Mouse (Mus musculus): ENCODE measurements around the gene Hmx2. TPM values are rescaled to one million over a fixed set of nuclear protein-coding genes. Genes with fewer than 3 reads are reported as not detected.

Hmx2 gene
- not detected in 2 replicates for polyA plus RNA-seq (2015; fragmentation: Nextera tagmentation; extraction: Ambion mirVana)

DNA sequence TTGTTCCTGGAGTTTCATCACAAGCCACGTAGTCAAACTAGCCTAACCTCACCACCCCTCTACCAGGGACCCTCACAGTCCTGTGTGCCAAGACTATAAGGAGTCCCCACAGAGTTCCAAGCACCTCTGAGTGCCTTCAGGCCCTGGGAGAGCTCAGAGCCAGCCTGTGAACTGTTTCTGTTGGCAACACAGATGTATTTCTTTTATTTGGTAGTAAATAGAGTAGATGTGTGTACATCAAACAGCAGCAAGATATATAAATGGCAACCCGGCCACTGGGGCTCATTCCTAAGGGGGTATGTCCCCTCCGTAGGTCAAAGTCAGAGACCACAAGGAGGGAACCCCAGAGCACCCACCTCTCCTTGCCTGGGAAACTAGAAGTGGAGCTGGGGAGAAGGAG lies at the start of gene Hmx2:
Hmx2 (plus strand) TSS at position 301 of the 400 bp plus-strand sequence.
- H3K9ac ChIP-seq = no peak within 1 kb of the TSS
- peaks cover 98% of the 10 kb centered on the region for H3K27me3 ChIP-seq
- 4% methylated on average over 3 of the region's 3 CpGs for WGBS
- H3K36me3 ChIP-seq = no peaks in the 10 kb centered on the region
- H3K9me3 ChIP-seq = no peaks in the 10 kb centered on the region
- H3K4me1 ChIP-seq = peaks cover 13% of the 10 kb centered on the region
- ATAC-seq (ENCODE audit: low FRiP score, low read depth) = no peak
- H3K27ac ChIP-seq = no peak within 1 kb of the TSS
- H3K4me3 ChIP-seq = no peak within 1 kb of the TSS
- no peak within 1 kb of the TSS for H3K4me2 ChIP-seq (replicated peaks)

DNA sequence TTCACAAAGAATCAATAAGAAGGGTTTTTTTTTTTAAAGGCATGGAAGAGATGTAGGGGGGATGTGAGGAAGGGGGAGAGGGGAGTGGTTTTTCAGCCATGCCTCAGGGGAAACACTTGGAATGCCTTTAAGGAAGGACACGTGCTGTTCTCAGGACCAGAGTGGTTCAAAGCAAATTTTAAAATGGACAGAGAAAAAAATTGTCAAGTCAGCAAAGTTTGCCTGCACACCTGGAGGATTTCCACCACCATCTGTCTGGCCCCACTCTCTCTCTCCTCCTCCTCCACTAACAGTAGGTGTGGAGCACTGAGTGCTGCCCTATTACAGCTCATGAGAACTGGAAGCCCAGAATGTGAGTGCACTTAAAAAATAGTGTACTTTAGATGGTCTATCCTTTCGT lies 44.8 kb upstream of the Hmx2 start:
- Histone ChIP-seq H3K27ac (no peak overlapping the region), H3K27me3 (no peaks in the 10 kb centered on the region), H3K4me3 (no peak overlapping the region), H3K36me3 (no peaks in the 10 kb centered on the region), H3K4me2 (replicated peaks) (no peak overlapping the region), H3K9me3 (no peaks in the 10 kb centered on the region), H3K4me1 (no peaks in the 10 kb centered on the region), H3K9ac (no peak overlapping the region)
- 71% methylated on average over 2 of the region's 2 CpGs for WGBS
- ATAC-seq (ENCODE audit: low FRiP score, low read depth) = no peak

DNA sequence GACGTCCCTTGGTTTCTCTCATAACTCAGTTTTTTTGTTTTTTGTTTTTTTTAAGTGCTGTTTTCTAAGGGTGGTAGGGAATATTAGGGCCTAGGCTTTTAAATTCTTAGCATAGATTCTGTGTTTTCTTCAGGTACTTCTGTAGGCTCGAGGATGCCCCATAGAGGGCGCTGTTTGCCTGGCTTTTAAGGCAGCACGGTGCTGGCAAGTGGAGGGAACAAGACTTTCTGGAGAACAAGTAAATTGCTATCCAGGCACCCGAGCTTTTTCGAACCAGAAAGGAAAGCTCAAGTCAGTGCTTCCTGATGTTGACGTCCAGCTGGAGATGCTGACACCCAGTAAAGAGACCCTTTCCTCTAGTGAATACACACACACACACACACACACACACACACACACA lies 8.6 kb upstream of the Hmx2 start:
- H3K4me3 ChIP-seq = no peak overlapping the region
- H3K27me3 ChIP-seq = peaks cover 92% of the 10 kb centered on the region
- H3K36me3 ChIP-seq = no peaks in the 10 kb centered on the region
- no peak overlapping the region for H3K4me2 ChIP-seq (replicated peaks)
- ATAC-seq (ENCODE audit: low FRiP score, low read depth) = peak; percentile 70; the same call in 1 of the 2 replicates
- no peak overlapping the region for H3K27ac ChIP-seq
- WGBS = 0% methylated on average over 7 of the region's 7 CpGs
- H3K9ac ChIP-seq = no peak overlapping the region
- H3K4me1 ChIP-seq = peaks cover 29% of the 10 kb centered on the region
- H3K9me3 ChIP-seq = no peaks in the 10 kb centered on the region

DNA sequence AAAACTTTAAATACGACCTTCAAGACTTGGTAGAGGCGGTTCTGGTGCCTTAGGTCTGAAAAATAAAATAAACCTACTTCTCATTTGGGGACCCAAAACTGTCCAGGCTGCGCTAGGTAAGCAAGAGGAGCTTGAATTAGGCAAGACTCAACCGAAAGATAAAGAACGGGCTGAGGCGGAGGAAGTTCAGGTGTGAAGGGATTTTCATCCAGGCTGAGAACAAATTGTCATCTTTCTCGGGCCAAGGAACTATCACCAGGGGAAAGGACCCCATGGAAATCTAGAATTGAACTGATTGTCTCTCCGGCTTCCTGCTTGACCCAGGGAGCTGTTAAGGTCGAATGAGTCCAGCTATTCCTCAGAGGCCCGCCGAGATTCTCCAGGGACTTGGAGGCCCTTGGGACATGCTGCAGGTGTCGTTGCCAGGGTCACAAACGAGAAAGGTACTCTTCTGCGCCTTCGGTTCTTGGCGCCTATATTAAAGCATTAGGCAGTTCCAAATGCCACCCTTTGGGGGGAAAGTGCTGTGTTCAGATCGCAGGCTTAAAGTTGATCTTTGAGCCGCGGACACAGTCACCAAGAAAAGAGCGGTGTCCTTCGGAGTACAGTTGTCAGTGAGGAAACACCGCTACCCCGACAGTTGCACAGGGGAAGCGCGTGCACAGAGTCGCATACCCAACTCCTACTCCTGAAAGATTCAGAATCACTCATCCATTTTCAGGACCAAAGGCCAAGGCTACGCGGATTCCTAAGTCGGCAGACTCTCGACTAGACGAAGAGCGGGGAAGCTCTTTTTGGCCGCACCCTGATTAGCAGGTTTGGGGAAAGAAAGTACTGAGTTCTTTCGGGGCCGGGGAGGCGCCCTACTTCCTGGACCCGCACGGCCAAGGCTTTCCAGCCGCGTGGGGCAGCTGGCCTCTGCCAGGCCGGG lies 7.1 kb upstream of the Hmx2 start:
- no peaks in the 10 kb centered on the region for H3K36me3 ChIP-seq
- ATAC-seq (ENCODE audit: low FRiP score, low read depth) = no peak
- 2% methylated on average over 41 of the region's 41 CpGs for WGBS

DNA sequence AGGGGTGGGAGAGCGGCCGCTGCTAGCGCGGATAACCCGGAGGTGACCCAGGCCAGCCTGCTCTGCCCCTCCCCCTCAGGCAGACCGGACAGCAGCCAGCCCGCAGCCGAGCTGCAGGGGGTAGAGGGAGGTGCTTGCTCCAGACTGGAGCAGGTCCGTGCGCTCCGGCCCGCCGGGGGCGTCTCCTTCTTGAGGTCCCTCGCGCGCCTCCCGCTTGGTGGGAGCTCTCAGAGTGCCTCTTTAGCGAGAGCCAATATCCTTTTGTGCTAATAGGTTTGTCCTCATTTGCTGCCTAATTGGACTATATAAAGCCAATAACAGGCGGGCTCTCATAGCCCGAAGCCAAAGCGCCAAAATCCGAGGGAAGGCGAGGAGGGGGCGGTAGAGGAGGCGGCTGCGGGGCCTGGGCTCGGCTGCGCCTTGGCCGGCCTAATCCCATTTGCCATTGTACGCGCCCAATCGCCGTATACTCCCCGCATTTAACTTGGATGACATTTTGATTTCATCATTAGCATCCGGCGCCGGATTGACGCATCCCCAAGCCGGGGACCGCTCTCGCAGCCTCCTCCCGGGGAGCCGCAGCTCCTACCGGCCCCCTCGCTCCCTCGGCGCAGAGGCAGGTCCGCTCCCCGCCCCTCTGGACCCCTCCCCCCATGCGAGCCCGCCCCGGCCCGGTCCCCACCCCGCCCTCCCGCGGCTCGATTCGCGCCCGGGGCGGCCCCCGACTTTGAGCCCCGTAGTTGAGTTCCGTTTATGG lies 6.3 kb upstream of the Hmx2 start, which contains the start of gene Hmx3:
Hmx3 (plus strand) TSS at position 753 of the 757 bp plus-strand sequence.
- Histone ChIP-seq H3K4me1 (peaks cover 29% of the 10 kb centered on the region), H3K9ac (peak within 1 kb of the TSS; percentile 51), H3K27ac (no peak within 1 kb of the TSS), H3K27me3 (peaks cover 98% of the 10 kb centered on the region), H3K36me3 (no peaks in the 10 kb centered on the region), H3K4me2 (replicated peaks) (peak within 1 kb of the TSS; percentile 68), H3K4me3 (peak within 1 kb of the TSS; percentile 41), H3K9me3 (no peaks in the 10 kb centered on the region)
- WGBS = under 1% methylated on average over 53 of the region's 65 CpGs
- no peak for ATAC-seq (ENCODE audit: low FRiP score, low read depth)

More for the DNA sequence above, 7.1 kb upstream of the Hmx2 start:
- no peak overlapping the region for H3K27ac ChIP-seq
- H3K4me1 ChIP-seq = peaks cover 29% of the 10 kb centered on the region
- peak overlapping the region; percentile 68 for H3K4me2 ChIP-seq (replicated peaks)
- H3K27me3 ChIP-seq = peaks cover 98% of the 10 kb centered on the region
- no peak overlapping the region for H3K9ac ChIP-seq
- H3K9me3 ChIP-seq = no peaks in the 10 kb centered on the region
- peak overlapping the region; percentile 41 for H3K4me3 ChIP-seq

DNA sequence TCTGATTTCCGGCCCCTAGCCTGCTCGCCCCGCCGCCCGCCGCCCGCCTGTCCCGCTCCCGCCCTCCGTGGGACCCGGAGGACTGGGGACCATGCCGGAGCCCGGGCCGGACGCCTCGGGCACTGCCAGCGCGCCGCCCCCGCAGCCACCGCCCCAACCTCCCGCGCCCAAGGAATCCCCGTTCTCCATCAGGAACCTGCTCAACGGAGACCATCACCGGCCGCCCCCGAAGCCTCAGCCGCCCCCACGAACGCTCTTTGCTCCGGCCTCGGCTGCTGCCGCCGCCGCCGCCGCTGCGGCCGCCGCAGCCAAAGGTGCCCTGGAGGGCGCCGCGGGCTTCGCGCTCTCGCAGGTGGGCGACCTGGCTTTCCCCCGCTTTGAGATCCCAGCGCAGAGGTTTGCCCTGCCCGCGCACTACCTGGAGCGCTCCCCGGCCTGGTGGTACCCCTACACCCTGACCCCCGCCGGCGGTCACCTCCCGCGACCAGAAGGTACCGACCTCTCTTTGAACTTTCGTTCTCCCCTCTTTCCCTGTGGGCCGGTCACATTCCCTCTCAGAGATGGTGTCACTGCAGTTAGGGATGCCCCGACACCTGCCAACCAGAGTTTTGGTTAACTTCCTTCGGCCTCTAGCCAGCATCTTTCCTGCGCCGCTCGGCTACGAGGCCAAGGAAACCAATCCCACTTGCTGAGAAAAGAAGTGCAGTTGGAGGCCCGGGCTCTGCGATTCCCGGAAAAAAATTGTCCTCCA lies 5.5 kb upstream of the Hmx2 start:
- H3K4me2 ChIP-seq (replicated peaks) = peak overlapping the region; percentile 68
- H3K4me3 ChIP-seq = peak overlapping the region; percentile 41
- H3K4me1 ChIP-seq = peaks cover 29% of the 10 kb centered on the region
- no peaks in the 10 kb centered on the region for H3K36me3 ChIP-seq
- peak overlapping the region; percentile 51 for H3K9ac ChIP-seq
- no peak for ATAC-seq (ENCODE audit: low FRiP score, low read depth)
- WGBS = under 1% methylated on average over 63 of the region's 71 CpGs
- no peak overlapping the region for H3K27ac ChIP-seq
- peaks cover 98% of the 10 kb centered on the region for H3K27me3 ChIP-seq
- H3K9me3 ChIP-seq = no peaks in the 10 kb centered on the region

DNA sequence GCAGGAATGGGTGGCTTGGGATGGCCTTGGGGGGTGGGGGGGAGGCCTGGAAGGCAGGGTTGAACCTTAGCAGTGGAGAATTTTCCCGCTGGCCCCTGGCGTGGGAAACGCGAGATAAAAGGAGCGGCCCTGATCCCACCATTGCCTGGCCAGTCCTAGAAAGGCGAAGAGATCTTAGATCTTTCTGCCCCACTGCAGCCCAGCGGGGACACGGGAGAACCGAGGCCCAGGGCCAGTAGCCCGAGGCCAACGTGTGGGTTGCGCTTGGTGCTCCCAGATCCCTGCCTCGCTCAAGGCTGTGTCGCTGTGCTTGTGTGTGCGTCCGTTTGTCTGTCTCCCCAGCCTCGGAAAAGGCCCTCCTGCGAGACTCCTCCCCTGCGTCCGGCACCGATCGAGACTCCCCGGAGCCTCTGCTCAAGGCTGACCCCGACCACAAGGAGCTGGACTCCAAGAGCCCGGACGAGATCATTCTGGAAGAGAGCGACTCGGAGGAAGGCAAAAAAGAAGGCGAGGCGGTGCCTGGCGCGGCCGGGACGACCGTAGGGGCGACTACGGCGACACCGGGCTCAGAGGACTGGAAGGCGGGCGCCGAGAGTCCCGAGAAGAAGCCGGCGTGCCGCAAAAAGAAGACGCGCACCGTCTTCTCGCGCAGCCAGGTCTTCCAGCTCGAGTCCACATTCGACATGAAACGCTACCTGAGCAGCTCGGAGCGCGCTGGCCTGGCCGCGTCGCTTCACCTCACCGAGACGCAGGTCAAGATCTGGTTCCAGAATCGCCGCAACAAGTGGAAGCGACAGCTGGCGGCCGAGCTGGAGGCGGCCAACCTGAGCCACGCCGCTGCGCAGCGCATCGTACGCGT lies 4.7 kb upstream of the Hmx2 start:
- under 1% methylated on average over 75 of the region's 75 CpGs for WGBS
- no peak for ATAC-seq (ENCODE audit: low FRiP score, low read depth)
- Histone ChIP-seq H3K9me3 (no peaks in the 10 kb centered on the region), H3K4me2 (replicated peaks) (peak overlapping the region; percentile 68), H3K36me3 (no peaks in the 10 kb centered on the region), H3K4me1 (peaks cover 29% of the 10 kb centered on the region), H3K27ac (no peak overlapping the region), H3K9ac (no peak overlapping the region), H3K4me3 (peak overlapping the region; percentile 41), H3K27me3 (peaks cover 98% of the 10 kb centered on the region)

DNA sequence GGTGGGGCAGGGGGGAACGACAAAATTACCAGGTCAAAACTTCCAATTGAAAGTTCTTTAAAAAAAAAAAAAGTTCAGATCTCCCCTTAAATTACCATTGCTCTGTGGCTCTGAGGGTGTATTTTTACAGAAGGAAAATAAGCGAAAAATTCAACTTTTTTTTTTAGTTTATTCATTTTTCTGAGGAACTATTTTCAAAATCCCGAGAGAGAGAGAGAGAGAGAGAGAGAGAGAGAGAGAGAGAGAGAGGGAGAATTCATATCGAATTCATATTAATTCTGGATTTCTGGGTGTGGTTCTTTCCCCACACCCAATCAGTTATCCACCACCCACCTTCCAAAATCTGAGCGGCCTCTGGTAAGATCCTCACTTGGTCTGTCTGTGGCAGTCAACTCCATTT lies 3.7 kb upstream of the Hmx2 start:
- Histone ChIP-seq H3K4me1 (peaks cover 29% of the 10 kb centered on the region), H3K9ac (no peak overlapping the region), H3K27ac (no peak overlapping the region), H3K4me2 (replicated peaks) (no peak overlapping the region), H3K27me3 (peaks cover 98% of the 10 kb centered on the region), H3K36me3 (no peaks in the 10 kb centered on the region), H3K9me3 (no peaks in the 10 kb centered on the region), H3K4me3 (no peak overlapping the region)
- WGBS = 0% methylated on average over 5 of the region's 5 CpGs
- no peak for ATAC-seq (ENCODE audit: low FRiP score, low read depth)

DNA sequence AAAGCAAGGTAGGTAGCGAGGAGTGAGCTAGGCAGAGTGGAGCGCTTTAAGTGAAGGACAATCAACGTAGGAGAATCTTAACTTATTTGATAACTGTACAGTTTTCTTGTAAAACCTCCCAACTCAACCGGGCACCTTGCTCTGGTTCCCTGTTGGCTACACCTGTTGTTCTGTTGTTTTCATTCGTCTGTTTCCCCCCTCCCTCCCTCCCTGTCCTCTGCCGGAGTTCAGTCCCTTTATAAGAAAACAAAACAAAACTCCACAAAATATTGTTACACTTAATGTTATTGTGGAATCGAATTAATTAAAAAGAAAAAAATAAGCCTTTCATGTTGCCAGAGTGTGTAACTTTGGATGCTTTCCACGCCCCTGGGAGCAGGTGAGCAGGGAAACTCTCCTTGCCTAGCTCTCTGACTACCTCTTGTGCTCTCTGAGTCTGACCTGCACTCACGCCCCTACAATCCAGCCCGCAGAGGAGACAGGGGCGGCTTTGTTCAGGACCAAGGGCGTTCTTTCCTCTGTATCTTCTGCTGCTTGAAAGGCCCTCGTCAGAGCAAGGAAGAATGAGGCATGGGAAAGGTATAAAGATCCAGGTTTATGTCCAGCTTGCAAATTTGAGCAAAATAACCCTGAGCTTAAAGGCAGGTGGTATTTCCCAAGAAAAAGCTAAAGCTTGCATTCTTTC lies 2.7 kb upstream of the Hmx2 start:
- H3K27ac ChIP-seq = no peak overlapping the region
- 1% methylated on average over 13 of the region's 13 CpGs for WGBS
- no peak overlapping the region for H3K4me2 ChIP-seq (replicated peaks)
- H3K9me3 ChIP-seq = no peaks in the 10 kb centered on the region
- H3K9ac ChIP-seq = no peak overlapping the region
- no peak overlapping the region for H3K4me3 ChIP-seq
- H3K27me3 ChIP-seq = peaks cover 98% of the 10 kb centered on the region
- ATAC-seq (ENCODE audit: low FRiP score, low read depth) = no peak
- peaks cover 29% of the 10 kb centered on the region for H3K4me1 ChIP-seq
- no peaks in the 10 kb centered on the region for H3K36me3 ChIP-seq

DNA sequence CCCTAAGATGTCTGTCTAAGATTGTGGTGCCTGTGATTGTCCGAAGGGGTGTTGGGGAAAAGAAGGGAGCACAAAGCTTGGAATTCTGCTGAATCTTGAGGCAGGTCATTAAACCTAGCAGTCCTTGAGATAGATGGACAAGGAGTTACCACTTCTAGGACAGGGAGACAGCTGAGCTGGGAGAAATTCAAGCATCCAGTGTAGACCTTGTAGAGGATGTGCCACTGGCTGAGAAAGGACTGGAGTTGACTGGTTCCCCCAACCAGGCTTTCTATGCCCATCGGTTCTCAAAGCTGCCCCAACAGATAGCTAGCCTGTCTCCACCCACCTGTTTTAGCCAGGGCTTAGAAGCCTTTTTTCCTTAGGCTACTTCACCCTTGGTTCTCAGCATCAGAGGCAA lies 2.1 kb upstream of the Hmx2 start:
- no peak overlapping the region for H3K4me3 ChIP-seq
- ATAC-seq (ENCODE audit: low FRiP score, low read depth) = no peak
- H3K4me2 ChIP-seq (replicated peaks) = no peak overlapping the region
- H3K9me3 ChIP-seq = no peaks in the 10 kb centered on the region
- no peak overlapping the region for H3K27ac ChIP-seq
- H3K27me3 ChIP-seq = peaks cover 98% of the 10 kb centered on the region
- no peaks in the 10 kb centered on the region for H3K36me3 ChIP-seq
- no peak overlapping the region for H3K9ac ChIP-seq
- WGBS = 4% methylated on average over 2 of the region's 2 CpGs
- H3K4me1 ChIP-seq = peaks cover 29% of the 10 kb centered on the region

DNA sequence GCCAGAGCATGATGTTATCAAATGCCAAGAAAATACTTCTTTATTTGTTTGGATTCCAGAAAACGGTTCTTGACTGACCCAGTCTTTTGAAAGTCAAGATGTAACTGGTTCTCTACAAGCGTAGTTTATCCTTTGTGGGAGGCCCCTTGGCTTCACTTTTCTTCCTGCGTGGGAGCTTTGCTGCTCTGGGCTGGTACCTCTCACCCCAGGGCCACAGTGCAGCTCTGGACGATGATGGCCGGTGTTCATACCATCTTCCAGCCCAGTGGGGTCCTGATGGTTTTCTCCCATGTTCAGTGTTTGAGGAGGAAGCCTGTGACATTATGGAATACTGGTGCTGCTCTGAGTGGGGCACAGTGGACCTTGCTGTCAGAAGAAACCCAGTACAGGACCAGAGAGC lies 1.1 kb upstream of the Hmx2 start:
- H3K4me2 ChIP-seq (replicated peaks) = no peak overlapping the region
- no peak overlapping the region for H3K4me3 ChIP-seq
- WGBS = 3% methylated on average over 5 of the region's 5 CpGs
- H3K27me3 ChIP-seq = peaks cover 98% of the 10 kb centered on the region
- H3K27ac ChIP-seq = no peak overlapping the region
- no peak for ATAC-seq (ENCODE audit: low FRiP score, low read depth)
- no peaks in the 10 kb centered on the region for H3K9me3 ChIP-seq
- H3K4me1 ChIP-seq = peaks cover 21% of the 10 kb centered on the region
- no peaks in the 10 kb centered on the region for H3K36me3 ChIP-seq
- H3K9ac ChIP-seq = no peak overlapping the region

Measured in limb, embryonic 13.5 days (tissue).